Mouse (Mus musculus): Measurements from ENCODE around the gene Nrip1.

DNA sequence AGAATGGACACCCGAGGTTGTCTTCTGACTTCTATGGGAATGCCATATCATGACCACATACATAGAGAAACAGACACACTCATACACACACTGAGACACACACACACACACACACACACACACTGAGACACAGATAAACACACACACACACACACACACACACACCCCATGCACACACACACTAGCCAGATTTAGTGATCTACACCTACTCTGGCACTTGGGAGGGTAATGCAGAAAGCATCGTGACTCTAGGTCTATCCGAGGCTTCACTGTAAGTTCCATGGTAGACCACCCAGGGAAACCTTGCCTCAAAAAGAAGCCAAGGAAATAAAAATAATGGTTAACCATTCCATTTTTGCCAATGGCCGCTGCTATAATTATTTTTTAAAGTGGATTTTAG, 134.8 kb downstream of the Nrip1 start:
- no peak for TF ChIP-seq POLR2A (IDR thresholded peaks at IDR 0.05; ENCODE audit: insufficient read depth, low read depth, low read length)
- no peak for TF ChIP-seq CTCF (IDR thresholded peaks at IDR 0.05; ENCODE audit: insufficient read depth, low read depth, low read length)
